Mouse (Mus musculus) right cerebral cortex, postnatal 36 days (tissue): Measurements from ENCODE around the gene Zhx3.

Experiments
- DNase-seq, 2 experiments: peaks; one replicate each; pipeline ENCODE4 v3.0.0; 2022; ENCODE audit warnings: low spot score in 2 of 2, mixed read lengths in 1 of 2

Zhx3 gene

DNA sequence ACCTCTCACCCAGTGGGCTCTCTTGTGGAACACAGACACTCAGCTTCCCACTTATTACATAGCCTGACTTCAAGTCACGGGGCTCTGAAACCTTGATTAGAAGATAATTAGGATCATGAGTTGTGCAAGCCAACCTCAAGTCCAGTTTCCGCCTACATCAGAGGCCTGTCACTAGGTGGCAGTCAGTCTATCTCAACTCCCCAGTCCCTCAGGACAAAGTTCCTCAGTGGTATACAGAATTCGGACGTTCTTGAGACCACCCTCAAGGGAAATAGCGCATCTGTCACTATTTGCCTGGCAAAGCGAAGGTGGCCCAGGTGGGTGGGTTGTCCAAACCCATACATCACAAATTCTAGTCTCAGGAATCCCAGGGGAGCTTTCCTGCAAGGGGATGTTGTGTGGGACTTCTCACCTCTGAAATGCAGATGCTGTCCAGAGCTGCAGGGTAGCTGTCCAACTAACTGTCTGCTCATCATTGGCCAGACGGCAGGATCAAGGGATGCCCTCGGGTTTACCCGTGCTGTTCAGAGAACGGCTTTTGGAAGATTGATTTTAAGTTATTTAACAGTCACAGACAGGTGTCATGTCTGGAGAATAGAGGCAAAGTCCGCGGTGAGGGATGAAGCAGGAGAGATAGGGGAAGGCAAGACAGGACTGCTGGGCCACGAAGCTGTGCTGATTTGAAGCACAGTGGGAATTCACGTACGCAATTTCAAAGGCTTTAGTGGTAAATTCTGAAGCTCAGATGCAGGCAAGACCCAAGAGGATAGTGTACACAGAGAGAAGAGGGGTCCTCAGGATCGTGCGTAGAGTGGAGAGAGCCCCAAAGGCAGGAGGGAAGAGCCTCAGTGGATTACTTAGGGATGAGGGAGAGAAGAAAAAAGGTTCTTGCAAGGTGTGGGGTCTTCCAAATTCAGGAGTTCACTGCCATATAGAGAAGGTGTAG, 142.7 kb downstream of the Zhx3 start:
- DNase-seq = no peak

DNA sequence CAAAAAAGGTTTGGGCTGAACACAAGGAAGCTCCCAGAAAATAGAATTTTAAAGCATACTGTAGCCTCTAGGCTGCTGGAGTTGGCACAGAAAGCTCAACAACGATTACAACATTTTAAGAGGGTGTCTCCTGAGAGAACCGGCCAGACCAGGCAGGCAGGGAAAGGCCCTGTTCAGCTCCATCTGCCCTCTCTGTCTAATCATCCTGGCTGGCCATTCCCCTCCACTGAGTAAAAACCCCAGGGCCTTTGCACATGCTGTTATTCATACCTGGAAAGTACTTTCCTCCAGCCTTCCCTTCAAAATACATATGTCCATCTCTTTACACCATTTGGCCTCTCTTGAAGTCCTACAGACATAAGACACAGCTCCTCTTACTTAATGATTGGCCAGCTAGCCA, 143.4 kb downstream of the Zhx3 start:
- DNase-seq = no peak

DNA sequence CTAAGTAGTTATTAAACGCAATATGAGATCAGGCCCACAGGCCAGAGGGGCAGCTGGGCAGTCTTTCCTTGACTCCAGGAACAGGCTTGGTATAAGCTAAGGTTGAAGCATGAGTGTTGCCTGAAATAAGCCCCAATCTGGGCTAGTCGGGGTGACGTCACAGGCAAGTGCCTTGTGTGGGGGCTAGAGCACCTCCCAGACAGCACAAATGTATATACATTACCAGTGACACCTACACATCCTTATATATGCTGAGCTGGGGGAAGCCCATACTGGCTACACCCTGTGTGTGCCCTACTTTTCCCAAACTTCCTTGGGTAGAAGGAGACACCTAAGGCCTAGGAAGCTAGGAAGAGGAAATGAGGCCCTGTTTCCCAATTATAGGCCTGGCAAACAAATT, 143.8 kb downstream of the Zhx3 start:
- DNase-seq = peak; percentile 52 to 75

DNA sequence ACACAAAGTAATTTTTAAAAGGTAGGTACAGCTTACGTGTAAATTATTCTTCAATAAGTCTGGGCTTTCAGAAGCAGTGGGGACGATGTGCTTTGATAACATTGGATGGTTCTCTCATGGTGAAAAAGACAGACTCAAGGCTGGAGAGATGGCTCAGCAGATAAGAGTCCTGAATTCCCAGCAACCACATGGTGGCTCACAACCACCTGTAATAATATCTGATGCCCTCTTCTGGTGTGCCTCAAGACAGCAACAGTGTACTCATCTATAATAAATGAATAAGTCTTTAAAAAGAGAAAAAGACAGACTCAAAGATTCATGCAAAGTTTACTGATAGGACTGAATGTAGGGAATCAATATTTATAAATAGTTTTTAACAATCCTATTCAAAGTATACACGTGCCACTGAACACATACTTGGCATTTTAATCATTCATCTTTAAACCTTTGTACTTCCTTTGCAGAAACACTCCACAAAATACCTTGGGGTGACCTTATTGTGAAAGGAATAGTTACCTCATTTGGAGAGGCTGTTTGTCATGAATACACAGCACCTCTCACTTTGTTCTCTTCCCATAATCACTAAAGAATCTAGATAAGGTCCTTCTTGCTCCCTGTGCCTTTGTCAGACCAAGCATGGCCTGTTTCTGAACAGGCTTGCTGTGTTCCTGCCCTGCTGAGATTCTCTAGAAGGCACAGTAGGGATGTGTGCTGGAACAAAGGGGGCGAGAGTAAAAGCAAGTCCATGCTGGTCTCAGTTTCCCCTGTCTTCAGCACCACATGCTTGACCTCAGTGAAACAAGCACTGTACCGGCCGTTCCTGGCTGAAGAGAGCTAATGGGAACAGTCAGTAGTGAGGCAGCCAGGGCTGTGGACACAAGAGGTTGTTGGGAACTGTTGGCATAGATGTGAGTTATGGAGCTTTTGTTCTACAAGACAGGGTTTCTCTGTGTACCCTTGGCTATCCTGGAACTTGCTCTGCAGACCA, 146.6 kb downstream of the Zhx3 start:
- no peak for DNase-seq

DNA sequence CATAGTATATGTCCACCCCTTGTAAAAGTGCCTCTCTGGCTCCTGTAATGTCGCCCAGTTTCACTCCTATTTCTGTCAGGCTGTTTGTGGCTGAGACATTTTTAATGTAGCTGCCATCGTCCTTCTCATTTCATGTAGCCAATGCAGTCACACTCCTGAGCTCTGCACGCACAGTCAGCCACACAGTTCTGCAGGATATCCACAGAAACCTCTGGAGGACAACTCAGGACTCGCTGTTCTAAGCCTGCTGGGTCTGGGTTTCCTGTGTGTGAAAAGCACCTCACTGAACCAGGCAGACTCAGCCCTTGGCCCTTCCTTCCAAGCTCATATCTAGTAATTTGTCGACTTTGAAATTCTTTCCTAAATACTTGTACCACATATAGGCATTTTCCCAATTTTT, 148.3 kb downstream of the Zhx3 start:
- DNase-seq = no peak

DNA sequence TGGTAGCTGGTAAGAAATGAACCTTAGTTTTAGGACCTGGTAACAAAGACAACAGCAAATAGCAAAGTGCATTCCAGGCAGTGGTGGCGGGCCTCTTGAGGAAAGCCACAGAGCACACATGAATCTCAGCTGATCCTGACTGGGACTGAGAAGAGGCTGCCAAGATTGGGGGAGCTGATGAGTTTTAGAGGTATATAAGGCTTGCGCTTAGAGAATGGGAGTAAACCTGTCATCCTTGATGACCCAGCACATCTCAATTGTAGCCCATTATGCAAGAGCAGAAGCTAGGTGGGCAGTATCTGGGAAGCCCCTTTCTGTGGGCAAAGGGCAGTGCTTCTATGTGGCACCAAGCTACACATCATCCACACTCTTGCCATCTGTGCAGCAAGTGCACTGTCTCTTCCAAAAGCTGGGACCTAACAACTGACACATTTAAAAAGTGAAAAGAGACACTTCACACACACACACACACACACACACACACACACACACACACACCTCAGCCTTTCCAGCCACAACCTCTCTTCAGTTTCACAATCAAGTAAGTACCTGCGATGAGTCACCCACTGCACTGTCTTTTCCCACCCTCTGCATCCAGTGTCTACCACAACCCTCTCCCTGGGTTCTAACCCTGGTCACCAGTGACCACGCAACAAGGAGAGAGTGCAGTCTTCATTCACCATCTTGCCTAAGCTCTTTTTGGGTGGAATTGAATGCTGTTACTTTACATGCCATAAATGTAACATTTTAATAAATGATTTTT, 149.0 kb downstream of the Zhx3 start:
- no peak for DNase-seq

DNA sequence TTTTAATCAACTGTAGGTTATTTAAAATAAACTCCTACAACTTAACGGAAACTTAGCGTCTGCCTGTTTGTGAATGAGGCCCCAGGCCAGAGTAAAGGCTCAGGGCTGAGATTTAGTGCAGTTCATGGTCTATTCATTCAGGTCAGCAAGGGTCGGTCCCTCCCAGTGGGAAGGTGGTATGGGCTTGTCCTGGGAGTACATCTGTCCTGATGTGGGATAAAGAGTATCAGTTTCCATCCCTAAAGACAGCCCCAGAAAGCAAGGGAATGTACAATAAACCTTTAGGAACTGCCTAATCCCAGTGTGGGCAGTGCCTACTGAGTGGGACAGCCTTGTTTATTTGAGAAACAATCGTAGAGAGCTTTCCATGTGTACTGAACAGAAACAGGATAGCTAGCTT, 150.1 kb downstream of the Zhx3 start:
- no peak for DNase-seq

DNA sequence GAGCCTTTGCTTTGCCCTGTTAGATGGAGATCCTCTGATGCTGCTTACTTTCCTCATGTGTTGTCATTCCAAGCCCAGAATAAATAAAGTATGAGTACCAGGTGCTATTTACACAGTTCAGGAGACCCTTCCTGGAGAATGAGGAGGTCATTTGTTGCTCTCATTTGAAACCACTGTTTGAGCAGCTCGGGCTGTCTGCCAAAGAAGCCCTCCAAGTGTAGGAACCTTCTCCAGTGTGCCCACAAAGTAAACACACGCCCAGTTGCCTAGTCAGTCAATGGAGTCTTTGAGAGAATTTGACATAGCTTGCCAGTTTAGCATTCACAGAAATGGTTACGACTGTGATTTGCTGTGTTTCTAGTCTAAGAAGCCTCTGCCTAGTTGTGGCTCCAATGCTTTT, 154.0 kb downstream of the Zhx3 start:
- no peak for DNase-seq

DNA sequence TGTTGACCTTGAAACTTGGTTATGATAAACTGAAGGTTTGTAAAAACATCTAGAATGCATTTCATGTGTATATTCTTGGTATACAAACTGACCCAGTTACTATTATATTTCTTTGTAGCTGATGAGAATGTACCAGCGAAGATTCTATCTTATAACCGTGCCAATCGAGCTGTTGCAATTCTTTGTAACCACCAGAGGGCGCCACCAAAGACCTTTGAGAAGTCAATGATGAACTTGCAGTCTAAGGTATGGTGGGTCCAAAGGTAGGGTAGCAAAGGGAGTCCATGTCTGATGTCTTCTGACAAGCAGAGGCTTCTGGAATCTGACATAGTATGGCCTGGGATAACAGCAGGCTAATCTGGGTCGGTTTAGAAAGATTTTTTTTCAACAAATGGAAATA, 155.5 kb downstream of the Zhx3 start:
- DNase-seq = no peak

DNA sequence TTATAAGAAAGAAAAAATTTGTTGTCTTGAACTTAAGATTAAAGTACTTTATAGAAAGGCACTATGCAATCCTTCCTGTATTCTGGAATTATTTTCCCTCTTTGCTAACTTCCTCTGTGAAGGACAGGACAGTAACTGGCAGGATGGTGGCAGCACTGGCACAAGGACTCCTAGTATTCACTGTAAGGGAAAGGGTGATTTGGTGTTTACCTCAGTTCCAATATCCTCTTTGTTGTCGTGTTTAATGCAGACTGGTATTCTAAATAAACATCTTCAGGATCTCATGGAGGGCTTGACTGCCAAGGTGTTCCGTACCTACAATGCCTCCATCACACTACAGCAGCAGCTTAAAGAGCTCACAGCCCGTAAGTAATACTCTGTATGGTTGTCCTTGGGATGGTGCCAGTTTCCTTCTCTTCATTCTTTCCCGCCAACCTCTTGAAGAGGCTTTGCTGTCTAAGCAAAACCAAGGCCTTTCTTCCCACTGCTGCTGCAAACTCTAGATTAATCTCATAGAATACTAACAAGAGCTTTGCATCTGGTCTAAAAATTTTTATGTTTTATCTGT, 157.3 kb downstream of the Zhx3 start:
- no peak for DNase-seq

DNA sequence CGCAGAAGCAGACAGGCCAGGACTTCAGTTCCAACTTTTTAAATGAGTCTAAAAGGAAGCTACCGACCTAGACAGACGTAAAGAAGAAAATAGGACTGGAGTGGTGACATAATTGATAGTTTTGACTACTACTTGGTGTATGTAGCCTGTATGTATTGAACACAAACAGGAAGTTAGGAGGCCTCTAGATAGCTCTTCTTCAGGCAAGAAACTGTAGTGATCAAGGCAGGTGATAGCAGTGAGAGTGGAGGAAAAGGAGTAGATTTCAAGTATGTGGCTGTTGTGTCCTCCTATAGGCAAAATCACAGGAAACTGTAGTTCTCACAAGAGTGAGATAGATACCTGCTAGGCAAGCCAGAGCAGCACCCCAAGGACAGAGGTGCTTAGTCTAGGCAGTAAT, 165.1 kb downstream of the Zhx3 start:
- DNase-seq = no peak

DNA sequence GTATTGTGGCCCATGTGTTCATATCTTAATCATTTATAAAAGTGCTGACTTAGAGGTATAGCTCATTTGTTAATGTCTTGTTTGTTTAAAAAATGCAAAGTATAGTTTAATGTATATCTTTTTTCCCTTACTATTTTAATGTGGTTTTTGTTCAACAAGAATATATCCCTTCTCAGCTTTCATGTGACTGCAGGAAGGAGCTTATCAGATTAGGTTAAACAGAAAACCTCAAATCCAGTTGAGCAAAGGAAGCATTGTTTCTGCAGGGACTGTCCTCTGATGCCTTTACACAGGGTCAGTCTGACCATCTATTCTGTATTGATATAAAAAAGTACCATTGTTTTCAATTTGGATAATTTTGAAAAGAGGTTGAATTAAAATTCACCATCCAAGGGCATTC, 170.0 kb downstream of the Zhx3 start:
- DNase-seq = no peak

DNA sequence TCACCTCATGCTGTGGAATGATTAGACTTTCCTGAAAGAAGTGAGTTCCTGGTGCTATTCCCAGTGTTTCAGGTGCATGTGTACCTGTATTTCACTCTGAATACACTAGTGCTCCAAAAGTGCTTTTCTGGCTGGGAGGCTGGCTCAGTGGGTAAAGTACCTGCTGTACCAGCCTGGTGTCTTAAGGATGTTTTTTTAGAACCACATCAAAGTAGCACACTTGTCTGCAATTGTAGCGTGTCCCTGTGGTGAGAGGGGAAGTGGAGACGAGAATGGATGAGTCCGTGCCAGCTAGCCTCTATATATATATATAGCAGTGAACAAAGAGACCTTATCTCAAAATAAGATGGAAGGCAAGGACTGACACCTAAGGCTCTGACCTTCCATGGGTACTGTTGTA, 171.2 kb downstream of the Zhx3 start:
- DNase-seq = no peak

DNA sequence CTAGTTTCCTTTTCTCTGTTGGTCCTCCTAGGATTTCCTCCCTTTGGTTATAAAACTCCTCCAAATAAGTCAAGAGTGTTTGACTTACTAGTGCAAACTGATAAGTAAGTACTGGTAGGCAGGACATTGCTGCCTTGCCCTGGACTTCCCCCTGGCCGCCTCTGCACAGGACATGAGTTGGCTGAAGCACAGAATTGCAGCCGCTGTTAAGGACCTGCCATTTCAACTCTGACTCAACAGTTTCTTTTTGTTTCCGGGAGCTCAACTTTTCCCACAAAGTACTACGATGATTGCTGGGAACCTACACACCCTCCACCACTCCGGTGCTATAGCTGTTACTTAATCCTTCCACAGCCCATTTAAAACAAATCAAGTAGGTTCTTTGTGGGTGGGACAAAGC, 172.5 kb downstream of the Zhx3 start:
- DNase-seq = no peak
